Mouse (Mus musculus) E14TG2a.4 (cell line): ENCODE results near the gene Cenpp.

ENCODE experiments used
- H3K27me3 ChIP-seq: 2 replicates; pipeline ENCODE4 v1.6.1; 2014; ENCODE audit warnings: low read length, control low read depth; ENCODE audit not compliant: insufficient read depth
- H3K36me3 ChIP-seq: 2 replicates; pipeline ENCODE4 v1.6.1; 2014; ENCODE audit warnings: low read length, control low read depth; ENCODE audit not compliant: insufficient read depth
- H3K4me1 ChIP-seq: replicated peaks from 2 replicates; pipeline ENCODE4 v1.6.1; 2014; ENCODE audit warnings: low read depth, low read length, control low read depth
- H3K4me3 ChIP-seq: replicated peaks from 2 replicates; pipeline ENCODE4 v1.5.1; 2014; ENCODE audit warnings: mild to moderate bottlenecking, low read length
- H3K9me3 ChIP-seq: 2 replicates; pipeline ENCODE4 v1.6.1; 2014; ENCODE audit warnings: low read length, control low read depth
- CTCF ChIP-seq: conservative IDR thresholded peaks from 2 replicates; pipeline ENCODE4 v1.5.1; 2014; ENCODE audit warnings: low read length
- NANOG ChIP-seq: IDR thresholded peaks from 2 replicates; pipeline ENCODE4 v1.6.1; 2014; ENCODE audit warnings: borderline replicate concordance, low read length, mixed read lengths
- POU5F1 ChIP-seq: IDR thresholded peaks from 2 replicates; pipeline ENCODE4 v1.6.1; 2014; ENCODE audit warnings: low read length, borderline replicate concordance

Cenpp gene

DNA sequence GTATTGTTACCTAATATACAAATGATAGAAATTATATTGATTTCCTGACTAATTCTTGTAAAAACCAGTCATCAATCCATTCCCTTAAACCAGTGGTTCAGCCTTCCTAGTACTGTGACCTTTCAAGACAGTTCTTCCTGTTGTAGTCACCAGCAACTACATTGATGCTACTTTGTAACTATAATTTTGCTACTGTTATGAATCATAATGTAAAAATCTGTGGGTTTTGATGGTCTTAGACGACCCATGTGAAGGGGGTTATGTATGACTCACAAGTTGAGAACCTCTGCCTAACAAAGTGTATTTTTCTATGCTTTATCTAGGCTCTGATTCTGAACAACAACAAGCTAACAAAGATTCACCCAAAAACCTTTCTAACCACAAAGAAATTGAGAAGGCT is 95.7 kb downstream of the Cenpp start:
- H3K4me3 ChIP-seq, result no peak overlapping the region
- no peaks in the 10 kb centered on the region for H3K27me3 ChIP-seq
- H3K9me3 ChIP-seq, result no peaks in the 10 kb centered on the region
- no peaks in the 10 kb centered on the region for H3K36me3 ChIP-seq
- TF ChIP-seq POU5F1 (no peak), CTCF (no peak), NANOG (no peak)
- H3K4me1 ChIP-seq, result no peaks in the 10 kb centered on the region

- H3K4me3 ChIP-seq, result no peak overlapping the region
- no peaks in the 10 kb centered on the region for H3K9me3 ChIP-seq
- H3K27me3 ChIP-seq, result no peaks in the 10 kb centered on the region
- no peaks in the 10 kb centered on the region for H3K4me1 ChIP-seq
- H3K36me3 ChIP-seq, result no peaks in the 10 kb centered on the region
- TF ChIP-seq CTCF (no peak), POU5F1 (no peak), NANOG (no peak)
Measured at GRCm38 (mm10) chr13:49556203-49556602, 96.4 kb downstream of the Cenpp start.

- Histone ChIP-seq H3K9me3 (no peaks in the 10 kb centered on the region), H3K4me3 (no peak overlapping the region), H3K27me3 (no peaks in the 10 kb centered on the region), H3K36me3 (no peaks in the 10 kb centered on the region), H3K4me1 (no peaks in the 10 kb centered on the region)
- no peak for TF ChIP-seq CTCF
- no peak for TF ChIP-seq POU5F1
- no peak for TF ChIP-seq NANOG
Measured at GRCm38 (mm10) chr13:49554519-49554918, 98.1 kb downstream of the Cenpp start.

- no peaks in the 10 kb centered on the region for H3K27me3 ChIP-seq
- H3K4me3 ChIP-seq, result no peak overlapping the region
- TF ChIP-seq POU5F1 (no peak), CTCF (no peak), NANOG (no peak)
- no peaks in the 10 kb centered on the region for H3K4me1 ChIP-seq
- no peaks in the 10 kb centered on the region for H3K36me3 ChIP-seq
- no peaks in the 10 kb centered on the region for H3K9me3 ChIP-seq
Measured at GRCm38 (mm10) chr13:49549616-49550015, 103.0 kb downstream of the Cenpp start.

- TF ChIP-seq POU5F1 (no peak), NANOG (no peak), CTCF (no peak)
- Histone ChIP-seq H3K4me3 (no peak overlapping the region), H3K36me3 (0 out of 2 replicates have a peak, but pooled peaks cover 4% of the 10 kb centered on the region), H3K9me3 (no peaks in the 10 kb centered on the region), H3K27me3 (no peaks in the 10 kb centered on the region), H3K4me1 (no peaks in the 10 kb centered on the region)
Measured at GRCm38 (mm10) chr13:49547563-49548150, 104.9 kb downstream of the Cenpp start.

GRCm38 (mm10) chr13:49546517-49546916 is 106.1 kb downstream of the Cenpp start:
- H3K4me3 ChIP-seq, result no peak overlapping the region
- no peaks in the 10 kb centered on the region for H3K27me3 ChIP-seq
- no peak for TF ChIP-seq NANOG
- TF ChIP-seq CTCF, result no peak
- TF ChIP-seq POU5F1, result no peak
- 0 out of 2 replicates have a peak, but pooled peaks cover 4% of the 10 kb centered on the region for H3K36me3 ChIP-seq
- no peaks in the 10 kb centered on the region for H3K4me1 ChIP-seq
- H3K9me3 ChIP-seq, result no peaks in the 10 kb centered on the region

- TF ChIP-seq POU5F1 (no peak), CTCF (no peak), NANOG (no peak)
- Histone ChIP-seq H3K4me3 (no peak overlapping the region), H3K36me3 (0 out of 2 replicates have a peak, but pooled peaks cover 4% of the 10 kb centered on the region), H3K4me1 (no peaks in the 10 kb centered on the region), H3K9me3 (no peaks in the 10 kb centered on the region), H3K27me3 (no peaks in the 10 kb centered on the region)
Measured at GRCm38 (mm10) chr13:49545646-49546045, 106.9 kb downstream of the Cenpp start.

- Histone ChIP-seq H3K4me3 (no peak within 1 kb of the TSS), H3K27me3 (no peaks in the 10 kb centered on the region), H3K9me3 (no peaks in the 10 kb centered on the region), H3K4me1 (no peaks in the 10 kb centered on the region), H3K36me3 (0 out of 2 replicates have a peak, but pooled peaks cover 4% of the 10 kb centered on the region)
- TF ChIP-seq POU5F1 (no peak), NANOG (no peak), CTCF (no peak)
Measured at GRCm38 (mm10) chr13:49544279-49544678, 108.3 kb downstream of the Cenpp start, which contains the start of gene Aspn. TSS of gene Aspn (plus strand) at chr13:49544443.

DNA sequence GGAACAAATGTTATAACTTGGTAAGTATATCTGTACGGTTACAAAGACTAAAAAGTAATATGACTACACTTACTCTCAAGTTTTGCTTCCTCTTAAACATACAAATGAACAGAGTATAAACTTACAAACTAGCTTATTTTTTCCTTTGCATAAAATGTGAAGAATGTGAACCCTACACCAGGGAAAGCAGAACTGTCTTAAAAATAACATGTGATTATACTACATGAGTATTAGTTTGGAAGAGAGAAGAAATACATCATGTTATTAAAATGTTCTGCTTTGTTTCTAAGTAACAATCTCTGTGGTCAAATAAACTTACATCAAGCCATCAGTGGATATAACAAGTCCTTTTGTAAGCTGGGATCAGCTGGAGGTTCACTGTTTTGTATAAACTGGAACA is 113.9 kb downstream of the Cenpp start:
- no peak overlapping the region for H3K4me3 ChIP-seq
- H3K4me1 ChIP-seq, result 0 out of 2 replicates have a peak, but pooled peaks cover 3% of the 10 kb centered on the region
- H3K36me3 ChIP-seq, result 0 out of 2 replicates have a peak, but pooled peaks cover 4% of the 10 kb centered on the region
- H3K27me3 ChIP-seq, result no peaks in the 10 kb centered on the region
- TF ChIP-seq POU5F1 (no peak), CTCF (no peak), NANOG (no peak)
- no peaks in the 10 kb centered on the region for H3K9me3 ChIP-seq
